Mouse (Mus musculus) right cerebral cortex, postnatal 14 days (tissue): Measurements from ENCODE around the gene Itpr2.

Source experiments
- DNase-seq: peaks from one replicate; pipeline ENCODE4 v3.0.0; 2022

The Itpr2 gene

DNA sequence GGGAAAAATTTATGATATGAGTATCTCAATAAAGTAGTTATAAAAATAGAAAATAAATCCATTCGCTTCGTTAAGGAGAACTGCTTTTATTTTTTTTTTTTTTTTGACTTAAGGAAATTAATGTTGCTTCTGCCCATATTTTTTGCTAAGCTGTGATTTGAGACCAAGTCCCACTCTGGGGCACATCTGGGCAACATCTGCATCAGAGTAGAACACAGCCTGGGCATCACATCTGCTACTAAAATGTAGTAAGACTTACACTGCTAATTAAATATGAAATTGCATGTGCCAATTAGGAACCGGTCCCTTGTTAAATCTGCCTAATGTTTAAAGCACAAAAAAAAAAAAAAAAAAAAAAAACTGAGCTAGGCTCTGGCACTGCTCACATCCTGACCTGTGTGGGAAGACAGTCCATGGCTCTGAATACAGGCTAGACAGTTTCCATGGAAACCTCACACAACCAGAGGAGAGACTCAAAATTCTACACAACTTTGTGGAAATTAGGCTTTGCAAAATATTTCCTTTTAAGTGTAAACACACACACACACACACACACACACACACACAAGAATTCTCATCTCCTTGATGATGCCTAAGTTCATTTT lies 247.7 kb downstream of the Itpr2 start:
- DNase-seq, result no peak

DNA sequence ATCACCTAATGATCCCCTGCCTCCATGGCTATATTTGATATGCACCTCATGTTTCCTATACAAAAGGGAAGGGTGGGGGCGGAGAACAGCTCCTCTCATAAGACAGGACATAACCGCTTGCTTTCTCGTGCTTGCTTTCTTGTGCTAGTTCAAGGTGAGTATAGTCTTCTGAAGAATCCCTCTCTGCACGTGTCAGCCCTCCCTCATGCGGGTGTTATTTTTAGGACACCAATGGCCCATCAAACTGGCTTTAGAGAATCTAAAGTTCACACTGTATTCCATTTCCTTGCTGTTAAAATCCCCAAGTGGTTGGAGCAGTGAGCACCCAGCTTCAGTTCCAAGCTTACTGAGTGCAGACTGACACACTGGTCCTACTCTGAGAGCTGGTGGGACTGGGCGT lies 252.9 kb downstream of the Itpr2 start:
- DNase-seq, result no peak

DNA sequence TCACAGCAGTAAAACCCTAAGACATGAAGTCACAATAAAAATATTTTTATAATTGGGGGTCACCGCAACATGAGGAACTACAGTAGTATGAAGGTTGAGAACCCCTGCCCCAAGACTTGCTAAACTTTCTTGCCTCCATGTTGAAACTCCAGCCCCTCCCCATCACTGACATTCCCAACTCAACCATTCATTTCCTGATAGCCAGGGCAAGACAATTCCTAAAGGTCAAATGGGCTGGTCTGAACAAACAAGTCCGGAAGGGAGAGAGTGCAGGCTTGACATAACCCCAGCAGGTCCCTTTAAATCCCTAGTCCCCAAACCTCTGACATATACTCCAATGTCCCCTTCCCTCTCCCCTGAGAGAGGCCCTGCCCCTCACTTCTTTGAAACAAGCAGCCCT lies 253.7 kb downstream of the Itpr2 start:
- DNase-seq, result no peak

DNA sequence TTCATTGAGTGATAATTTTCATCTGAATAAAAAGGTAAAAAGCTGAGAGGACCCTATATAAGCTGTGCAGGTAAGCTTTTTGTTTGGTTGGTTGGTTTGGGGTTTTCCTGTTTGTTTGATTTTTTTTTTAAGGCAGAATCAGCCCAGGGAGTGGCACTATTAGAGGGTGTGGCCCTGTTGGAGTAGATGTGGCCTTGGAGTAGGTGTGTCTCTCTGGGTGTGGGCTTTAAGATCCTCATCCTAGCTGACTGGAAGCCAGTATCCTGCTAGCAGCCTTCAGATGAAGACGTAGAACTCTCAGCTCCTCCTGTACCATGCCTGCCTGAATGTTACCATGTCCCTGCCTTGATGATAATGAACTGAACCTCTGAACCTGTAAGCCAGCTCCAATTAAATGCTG lies 254.1 kb downstream of the Itpr2 start:
- DNase-seq, result no peak

DNA sequence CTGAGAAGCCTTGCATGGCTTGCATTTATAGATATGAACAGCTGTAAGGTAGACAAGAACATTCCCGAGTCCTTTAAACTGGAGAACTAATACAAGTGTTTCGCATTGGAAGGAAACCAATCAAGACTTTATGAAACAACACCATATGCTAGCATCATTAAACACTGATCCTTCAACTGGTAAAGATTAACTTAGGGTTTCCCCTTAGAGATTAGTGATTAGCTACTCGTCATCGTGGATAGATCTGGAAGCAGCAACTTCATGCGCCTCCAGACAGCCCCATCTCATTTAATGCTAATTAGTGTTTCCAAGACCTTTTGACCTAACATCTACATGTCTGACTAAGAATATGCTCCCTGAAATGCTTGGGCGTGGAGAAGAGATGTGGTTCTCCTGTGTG lies 255.7 kb downstream of the Itpr2 start:
- no peak for DNase-seq

DNA sequence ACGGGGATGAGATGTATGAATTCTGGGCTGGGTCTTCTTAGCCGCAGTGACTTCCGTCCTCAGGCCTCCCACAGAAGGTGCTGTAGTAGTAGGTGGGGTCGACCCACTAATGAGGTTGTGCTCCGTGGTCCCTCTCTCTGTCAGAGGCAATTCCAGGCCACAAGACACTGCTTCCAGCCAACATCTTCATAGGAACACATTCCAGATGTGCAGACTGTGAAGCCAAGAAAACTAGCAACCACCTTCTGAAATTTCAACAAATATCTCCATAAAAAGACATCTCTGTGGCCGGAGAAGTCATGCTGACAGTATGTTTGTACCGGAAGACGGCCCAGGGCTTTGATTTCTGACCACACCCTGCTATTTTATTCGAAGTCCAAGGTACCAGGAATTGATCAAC lies 256.1 kb downstream of the Itpr2 start:
- no peak for DNase-seq

DNA sequence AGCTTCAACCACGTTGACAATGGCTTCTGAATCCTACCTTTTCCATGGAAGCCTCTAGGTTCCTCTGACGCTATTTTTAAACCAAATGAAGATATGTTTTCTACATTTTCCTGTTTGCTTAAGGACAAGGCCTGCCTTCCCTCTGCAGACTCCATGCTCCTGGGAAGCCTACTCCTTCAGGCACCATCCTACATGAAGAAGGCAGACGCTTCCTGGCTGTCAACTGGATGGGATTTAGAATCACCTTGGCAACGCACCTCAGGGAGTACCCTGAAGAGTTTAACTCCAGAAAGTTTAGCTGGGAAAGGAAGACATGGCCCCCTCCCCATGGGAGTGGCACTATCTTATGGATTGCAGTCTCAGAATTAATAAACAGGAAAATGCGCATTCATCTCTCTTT lies 259.0 kb downstream of the Itpr2 start:
- DNase-seq, result no peak

DNA sequence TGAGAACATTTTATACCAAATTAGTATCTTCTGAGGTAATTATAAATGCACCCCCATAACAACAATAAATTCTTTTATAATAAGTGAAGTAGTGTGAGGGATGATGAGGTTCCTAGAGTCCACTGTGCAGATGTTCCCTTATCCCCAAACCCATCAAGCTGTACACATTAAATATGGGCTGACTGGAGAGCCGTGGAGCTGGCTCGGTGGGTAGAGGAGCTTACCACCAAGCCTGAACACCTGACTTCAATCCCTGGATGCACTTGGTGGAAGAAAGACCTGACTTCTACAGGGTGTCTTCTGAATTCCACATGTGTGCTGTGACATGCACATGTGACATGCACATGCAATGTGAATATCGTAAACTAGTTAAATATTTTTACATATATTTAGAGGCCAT lies 260.7 kb downstream of the Itpr2 start:
- no peak for DNase-seq

DNA sequence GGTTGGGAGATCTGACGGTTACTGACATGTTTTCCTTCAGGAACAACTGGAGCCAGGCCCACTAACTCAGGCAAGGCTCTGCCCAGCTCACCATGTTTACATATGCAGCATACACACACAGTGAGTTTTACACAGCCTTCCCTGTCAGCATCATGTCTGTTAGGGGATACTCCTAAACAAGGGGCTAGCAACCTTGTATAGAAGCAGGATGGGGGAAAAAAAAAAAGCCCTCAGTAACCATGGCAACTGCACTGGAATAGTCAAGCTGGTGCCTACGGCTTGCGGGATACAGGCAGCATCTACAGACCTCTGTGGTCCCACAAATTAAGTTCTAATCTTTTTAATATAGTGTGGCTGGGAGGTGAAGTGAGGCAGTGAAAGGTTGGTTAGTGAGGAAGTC lies 266.9 kb downstream of the Itpr2 start:
- no peak for DNase-seq

DNA sequence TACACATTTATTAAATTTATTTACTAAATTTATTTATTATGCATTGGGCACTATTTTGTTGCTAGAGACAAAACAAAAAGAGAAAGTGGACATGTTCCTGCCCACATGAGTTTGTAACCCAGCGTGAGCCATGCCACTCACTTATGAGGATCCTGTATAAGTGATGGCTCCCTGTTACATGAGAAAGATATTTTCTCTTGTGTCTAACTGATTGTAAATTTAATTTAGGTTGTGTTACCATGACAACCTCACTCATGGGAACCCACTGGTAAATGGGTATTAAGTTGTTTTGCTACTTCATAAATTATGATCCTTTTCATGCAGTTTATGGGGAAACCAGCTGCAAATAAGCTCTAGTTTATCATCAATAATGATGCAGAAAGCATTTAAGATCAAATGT lies 267.6 kb downstream of the Itpr2 start:
- DNase-seq, result no peak

DNA sequence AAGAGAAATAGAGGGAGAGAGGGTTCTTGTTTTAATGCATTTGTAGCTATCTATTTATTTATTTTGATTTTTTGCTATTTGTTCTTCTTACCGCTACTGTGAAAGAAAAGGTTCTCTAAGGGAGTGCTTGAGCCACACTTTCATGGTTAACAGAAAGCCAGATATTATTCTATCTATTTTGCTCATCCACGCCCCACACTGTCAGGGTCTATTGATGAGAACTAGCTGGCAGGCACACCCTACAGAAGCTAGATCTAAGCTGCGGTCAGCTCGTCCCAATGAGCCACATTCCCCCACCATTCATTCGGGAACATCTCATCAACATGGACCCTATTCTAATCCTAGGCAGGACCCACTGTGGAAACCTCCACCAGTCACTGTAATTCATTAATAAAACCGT lies 271.1 kb downstream of the Itpr2 start:
- no peak for DNase-seq

DNA sequence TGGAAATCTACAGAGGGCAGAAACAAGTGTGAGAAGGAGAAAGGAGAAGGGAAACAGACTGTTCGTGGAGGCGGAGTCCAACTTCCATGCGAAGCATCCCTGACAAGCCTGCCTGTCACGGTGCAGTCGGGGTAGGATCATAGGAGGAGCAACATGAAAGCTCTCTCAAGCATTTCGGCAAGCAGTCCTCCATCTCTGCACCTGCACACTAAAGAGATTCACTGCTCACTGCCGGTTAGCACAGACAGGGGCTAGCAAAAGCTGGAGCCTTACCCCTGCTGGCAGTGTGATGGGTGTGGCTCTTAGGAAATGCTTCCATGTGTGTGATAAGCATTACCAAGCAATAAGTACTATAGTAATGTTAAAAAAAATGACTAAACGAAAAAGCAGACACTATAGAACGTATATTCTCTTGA lies 271.6 kb downstream of the Itpr2 start:
- no peak for DNase-seq

DNA sequence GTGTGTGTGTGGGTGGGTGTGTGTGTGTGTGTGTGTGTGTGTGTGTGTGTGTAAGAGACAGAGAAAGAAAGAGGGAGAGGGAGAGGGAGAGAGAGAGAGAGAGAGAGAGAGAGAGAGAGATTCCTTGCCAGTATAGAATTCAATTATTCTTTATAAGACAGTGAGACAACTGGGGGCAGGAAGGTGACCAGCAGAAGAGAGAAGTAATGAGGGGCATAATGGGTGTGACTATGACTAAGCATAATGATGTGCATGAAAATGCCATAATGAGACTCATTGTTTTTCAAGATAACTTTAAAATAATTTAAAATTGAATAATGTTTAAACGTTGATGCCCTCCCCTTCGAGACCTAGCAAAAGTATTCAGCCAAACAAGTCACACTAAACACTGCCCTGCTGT lies 272.1 kb downstream of the Itpr2 start:
- DNase-seq, result no peak

DNA sequence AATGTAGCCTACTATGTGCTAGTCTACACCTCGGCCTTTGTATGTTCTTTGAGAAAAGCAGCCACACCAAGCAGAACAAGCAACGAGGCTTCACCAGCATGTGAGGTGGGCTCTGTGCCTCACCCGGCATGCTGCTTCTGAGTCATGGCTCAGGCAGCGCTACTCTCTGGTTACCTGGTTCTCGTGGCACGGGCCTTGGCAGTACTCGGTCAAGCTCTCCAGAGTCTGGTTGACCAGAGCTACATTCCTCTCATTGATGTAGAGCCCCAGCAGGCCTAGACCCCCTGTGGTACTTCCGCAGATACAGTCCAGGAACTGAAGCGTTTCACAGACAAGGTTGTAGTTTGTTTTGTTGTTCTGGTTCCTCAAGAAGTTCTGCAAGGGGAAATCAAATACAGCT lies 272.5 kb downstream of the Itpr2 start:
- no peak for DNase-seq

DNA sequence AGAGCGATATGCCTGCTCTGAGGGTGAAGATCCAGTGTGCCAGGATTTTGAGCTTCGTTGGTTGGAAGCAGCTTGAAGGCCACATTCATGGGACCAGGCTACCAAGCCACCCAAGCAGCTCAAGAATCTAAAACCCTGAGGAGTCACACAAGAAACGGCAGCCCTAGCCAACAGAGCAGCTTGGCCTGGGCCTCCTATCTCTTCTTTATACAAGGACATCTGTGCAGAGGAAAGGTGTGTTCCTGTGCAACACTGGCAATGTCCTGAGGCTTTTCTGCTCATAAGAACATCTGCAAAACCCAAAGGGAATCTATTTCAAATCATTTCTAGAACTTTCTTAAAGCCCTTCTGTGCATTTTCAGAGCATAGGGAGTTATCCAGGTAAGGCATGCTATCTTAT lies 274.0 kb downstream of the Itpr2 start:
- no peak for DNase-seq

DNA sequence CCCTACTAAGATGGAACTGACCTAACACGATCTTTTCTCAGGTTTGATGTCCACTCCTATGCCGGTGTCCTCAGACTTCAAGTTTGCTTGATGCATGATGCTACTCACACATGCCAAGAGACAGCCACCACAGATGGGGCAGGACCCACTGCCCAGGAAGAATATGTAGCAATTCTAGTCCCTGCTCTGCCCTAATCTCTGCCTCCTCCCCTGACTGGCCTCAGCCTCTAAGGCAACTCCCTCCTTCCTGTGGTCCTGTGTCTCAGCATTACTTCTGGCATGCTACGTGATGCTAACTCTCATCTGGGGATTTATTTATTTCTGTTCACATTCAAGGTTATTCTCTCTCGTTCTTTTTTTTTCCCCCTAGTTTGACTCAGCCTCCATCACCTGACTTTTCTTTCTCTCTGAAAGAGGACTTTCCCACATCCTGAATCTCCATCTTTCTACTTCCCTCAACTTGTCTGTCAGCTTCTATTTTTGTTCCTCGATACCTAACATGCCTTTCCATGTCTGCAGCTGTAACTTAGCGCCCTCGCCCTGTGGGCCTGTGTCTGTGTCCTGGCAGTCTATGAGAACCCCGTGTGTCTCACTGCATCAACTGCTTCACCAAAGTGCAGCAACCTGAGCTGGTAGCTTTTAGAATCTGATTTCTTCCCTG lies 279.5 kb downstream of the Itpr2 start:
- no peak for DNase-seq

DNA sequence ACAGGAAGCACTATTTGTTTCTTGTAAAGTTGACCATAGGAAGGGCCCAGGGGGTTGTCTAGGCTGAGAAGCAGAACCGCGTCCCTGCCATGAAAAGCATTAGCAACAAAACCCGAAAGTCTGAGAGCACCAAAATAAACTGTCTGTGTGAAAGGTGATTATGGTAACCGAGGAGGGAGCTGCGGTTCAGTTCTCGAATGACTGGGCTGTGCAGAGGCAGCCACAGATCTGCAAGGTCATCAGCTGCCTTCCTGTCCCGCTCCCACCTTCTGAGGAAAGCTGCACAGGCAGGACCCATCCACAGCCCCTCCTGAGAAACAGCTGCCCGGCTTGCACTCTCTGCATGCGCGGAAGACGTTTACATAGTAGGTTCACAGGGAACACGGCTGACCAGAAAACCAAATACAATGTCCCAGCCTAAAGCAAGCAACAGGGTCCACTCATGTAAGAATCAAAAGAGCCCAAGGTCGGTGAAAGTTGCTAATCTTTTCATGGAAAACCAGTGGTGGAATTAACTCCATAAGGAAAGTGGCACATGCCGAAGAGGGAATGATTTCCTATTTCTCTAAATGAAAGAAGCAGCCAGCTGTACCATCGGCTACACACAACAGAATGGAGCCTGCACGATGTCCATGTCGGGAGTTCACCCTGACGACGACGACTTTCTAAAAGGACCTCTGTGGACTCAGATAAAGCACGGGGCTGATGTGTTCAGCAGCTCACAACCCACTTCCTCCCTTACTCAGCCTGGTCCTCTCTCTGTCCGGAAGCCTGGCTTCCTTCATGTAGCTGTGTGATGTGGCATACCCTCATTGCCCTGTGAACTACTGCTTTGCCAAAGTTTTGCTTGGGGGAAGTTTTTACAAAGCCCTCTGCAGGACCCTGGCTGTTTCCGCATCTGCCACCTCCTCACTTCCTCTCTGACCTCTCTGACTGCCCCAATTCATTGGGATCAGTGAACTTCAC lies 280.4 kb downstream of the Itpr2 start:
- no peak for DNase-seq

DNA sequence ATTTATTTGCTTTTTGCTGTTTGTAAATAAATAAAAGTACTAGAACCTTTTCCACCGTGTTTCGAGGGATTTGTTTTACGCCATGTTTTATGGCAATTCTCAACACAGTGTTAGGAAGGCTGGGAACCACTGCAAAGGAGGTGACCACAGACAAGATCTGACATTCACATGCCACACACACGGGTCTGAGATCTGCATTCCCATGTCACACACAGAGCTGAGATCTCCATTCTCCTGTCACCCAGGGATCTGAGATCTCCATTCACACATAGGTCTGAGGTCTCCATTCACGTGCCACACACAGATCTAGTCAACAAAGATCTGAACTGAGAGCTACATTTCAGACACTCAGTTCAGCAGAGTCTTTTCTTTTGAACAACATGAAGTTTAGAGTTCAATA lies 282.0 kb downstream of the Itpr2 start:
- no peak for DNase-seq

DNA sequence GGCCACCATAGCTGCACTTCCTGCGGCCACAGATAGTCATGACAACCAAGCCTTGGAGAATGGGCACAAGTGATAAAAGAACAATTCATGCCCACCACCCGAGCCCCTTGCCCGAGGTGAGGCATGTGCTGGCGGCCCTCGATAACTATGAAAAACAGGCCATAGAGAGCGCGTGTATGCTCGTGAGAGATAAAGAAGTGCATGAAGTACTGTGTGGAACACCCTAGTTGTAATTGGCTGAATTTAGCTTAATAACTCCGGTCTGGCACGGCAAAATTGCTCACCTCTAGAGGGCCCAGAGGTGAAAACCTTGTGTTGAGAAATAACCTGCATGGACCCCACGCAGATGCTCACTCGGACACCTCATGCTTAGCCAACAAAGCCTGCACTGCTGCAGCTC lies 282.5 kb downstream of the Itpr2 start:
- no peak for DNase-seq

DNA sequence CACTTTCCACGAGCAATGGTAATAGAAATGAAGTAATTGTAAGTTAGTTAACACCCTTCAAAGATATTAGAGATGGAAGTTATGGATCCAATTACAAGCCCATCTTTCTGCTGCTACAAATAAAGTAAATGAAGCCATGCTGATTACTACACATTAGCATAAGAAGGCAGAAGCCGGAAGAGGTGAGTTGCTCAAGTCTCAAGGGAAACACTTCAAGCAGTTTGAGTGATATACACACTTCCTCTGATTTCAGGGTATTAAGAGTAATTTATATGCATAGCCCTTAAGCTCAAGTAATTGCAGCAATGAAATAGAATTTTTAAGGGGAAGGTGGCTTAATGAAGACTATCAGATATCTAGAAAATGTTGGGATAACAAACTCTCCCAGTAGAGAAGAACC lies 286.7 kb downstream of the Itpr2 start:
- no peak for DNase-seq

DNA sequence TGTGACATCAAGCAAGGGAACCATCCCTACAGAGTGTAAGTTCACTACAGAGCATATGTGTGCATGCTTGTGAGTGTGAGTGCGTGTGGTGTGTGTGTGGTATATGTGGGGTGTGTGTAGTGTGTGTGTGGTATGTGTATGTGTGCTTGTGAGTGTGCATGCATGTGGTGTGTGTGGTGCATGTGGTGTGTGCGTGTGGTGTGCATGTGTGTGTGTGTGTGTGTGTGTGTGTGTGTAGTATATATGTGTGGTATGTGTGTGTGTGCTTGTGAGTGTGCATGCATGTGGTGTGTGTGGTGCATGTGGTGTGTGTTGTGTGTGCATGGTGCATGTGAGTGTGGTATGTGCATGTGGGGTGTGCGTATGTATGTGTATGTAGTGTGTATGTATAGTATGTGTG lies 289.7 kb downstream of the Itpr2 start:
- DNase-seq, result no peak

DNA sequence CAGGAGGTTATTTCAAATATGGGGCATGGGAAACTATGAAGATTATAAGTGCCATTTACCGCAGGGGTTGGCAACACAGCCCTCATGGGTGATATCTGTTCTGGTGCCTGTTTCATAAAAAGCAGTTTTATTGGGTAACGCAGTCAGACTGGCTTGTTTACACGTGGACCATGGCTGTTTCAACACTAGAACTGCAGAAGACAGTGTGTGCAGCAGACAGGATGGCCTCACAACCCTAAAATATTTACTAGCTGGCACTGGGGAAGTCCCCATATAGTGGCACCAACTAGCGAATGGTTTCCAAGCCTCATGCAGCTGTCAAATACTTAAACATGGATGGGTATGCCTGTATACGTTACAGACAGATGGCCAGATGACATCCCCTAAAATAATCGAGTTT lies 290.8 kb downstream of the Itpr2 start:
- no peak for DNase-seq

DNA sequence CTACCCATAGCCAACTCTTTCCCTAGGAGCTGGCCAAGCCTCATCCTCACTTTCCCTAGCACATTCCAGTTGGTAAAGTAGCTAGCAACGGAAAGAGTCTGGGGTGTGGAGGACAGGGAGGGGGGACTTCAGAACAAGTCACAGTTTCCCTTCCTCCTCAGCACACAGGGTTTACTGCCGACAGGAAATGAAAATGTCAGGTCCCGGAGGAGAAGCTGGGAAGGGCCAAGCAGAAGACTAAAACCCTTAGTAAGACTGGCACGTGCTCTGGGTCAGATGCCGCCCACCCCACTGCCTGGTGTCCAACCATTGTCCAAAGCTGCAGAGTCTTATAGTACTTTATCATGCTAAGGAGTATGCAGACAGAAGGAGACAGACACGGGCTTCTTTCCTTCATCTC lies 293.0 kb downstream of the Itpr2 start:
- DNase-seq, result no peak
